Mouse (Mus musculus) thymus, postnatal 36 days (tissue): ENCODE measurements around the gene Hand1.
A peak's percentile ranks its signal among the peaks of the same experiment; 100 is the strongest.
"Not testable (repeated sequence)": the region's sequence is repeated elsewhere in the genome, so short reads cannot be mapped to it uniquely, and the experiment has no call there.

ENCODE experiments used
- DNase-seq, 2 experiments: peaks; one replicate each; pipeline ENCODE4 v3.0.0; 2022; ENCODE audit warnings: mixed read lengths in 2 of 2

The Hand1 gene

DNA sequence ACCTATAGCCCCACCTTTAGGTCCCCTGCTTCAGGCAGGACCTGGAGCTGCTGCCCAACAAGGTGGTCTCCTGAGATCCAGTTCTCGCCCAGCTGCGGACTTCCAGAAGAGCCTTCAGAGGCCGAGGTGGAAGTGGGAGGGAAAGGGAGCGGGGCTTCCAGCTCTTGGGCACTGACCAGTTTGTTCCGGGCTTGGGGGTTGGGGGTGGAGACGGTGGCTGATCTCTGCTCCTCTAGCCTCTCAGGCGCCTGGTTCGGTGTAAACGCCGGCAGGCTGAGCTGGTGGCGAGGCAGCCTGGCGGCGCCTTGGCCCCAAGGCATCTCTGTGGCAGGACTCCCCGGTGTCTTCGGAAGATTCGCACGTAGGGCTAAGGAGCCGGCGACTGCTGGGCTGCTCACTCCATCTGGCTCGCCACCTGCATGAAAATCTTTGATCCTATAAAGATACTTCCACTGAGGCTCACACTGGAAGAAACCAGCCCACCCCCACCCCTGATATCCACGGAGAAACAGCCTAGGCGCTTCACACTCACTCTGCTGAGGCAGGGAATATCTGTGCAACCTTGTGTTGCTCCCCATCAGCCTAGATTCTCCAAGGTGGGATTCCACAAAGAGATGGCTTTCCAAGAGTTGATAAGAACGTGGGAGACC lies at the start of gene Hand1:
TSS of gene Hand1 (minus strand) at position 267 of the 650 bp plus-strand sequence.
- no peak for DNase-seq

DNA sequence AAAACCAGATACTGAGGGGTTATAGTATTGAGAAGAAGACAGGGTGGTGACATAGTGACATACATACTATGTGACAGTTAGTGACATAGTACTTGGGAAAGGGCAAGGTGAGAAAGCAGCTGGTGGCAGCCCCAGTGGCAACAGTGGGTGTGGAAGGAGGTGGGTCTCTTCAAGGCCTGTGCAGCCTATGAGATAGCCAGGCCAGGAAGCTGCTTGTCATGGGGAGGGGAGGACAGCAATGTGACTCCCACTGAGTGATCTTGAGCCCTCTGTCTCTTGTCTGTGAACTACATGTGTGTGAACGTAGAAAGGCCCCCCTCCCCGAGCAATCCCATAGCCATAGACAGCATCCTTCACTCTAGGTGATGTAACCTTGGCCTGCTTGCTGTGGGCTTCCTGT lies 43.5 kb upstream of the Hand1 start:
- DNase-seq, result no peak

DNA sequence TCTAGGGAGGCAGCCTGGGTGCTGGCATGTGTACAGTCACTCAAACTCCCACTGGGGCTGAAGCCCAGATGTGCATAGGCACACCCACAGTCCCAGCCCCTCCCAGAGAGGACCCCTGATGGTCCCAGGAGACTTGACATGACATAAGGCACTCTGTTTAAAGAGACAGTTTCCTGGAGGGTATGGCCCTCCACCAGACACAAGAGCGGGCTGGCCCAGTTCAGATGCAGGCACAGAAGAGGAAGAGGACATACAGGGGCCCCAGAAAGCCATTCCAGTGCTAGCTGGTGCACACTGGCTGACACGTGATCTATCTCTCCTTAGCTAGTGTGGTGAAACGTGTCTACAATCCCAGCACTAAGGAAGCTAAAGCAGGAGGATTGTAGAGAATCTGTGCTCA lies 40.4 kb upstream of the Hand1 start:
- no peak for DNase-seq

DNA sequence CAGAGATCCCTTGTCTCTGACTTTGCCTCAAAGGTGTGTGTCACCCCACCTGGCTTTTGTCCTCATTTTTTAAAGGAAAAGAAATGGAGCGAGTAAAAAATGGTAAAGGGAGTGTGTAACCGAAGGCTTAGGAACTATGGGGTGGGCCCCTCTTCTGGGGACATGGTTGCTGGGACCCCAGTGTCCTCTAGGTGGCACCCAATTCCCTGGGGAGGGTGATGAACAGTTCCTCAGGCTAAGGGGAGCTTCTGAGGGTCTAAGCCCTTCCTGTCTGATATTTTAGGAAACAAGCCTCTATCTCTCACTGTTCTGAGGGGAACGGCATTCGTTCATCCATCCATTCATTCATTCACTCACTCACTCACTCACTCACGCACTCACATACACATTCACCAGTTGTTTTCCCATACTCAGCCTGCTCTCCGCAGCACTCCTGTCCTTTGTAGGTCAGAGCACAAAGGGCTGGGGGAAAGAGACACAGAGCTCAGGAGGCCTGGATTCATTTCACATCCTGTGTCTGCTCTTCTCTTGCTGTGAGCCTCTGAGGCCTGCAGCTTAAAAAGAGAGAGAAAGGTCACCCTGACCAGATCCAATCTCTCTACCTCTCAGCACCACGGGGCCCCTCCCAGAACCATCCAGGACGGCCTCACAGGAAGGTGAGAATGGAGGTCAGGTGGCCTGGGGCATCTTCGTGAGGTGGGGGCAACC lies 36.3 kb upstream of the Hand1 start:
- peak; percentile 25 to 42 for DNase-seq

DNA sequence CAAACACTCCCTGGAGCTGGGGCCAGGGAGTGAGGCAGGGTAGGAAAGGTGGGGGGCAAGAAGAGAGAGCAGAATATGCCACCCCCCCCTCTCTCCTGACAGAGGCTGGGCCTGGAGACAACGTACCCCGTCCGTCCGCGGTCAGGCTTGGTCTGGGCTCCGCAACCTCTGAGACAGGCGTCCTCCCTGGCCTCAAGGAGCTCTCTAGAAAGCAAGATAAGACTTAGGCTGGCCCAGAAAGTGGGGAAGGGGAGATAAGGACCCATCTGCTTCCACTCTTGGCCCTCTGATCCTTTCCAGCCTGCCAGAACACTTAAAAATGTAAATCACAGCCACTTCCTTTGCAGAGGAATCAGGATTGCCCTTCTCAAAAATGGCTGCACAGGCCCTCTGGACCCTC lies 33.8 kb upstream of the Hand1 start:
- no peak for DNase-seq

GRCm38 (mm10) chr11:57864577-57864976 lies 32.0 kb upstream of the Hand1 start:
- no peak for DNase-seq

GRCm38 (mm10) chr11:57862088-57862487 lies 29.5 kb upstream of the Hand1 start:
- DNase-seq, result no peak

- no peak for DNase-seq
Observed at GRCm38 (mm10) chr11:57857709-57858108, 25.1 kb upstream of the Hand1 start.

- DNase-seq, result no peak
Observed at GRCm38 (mm10) chr11:57853571-57853970, 21.0 kb upstream of the Hand1 start.

GRCm38 (mm10) chr11:57850931-57851330 lies 18.3 kb upstream of the Hand1 start:
- DNase-seq, result no peak

DNA sequence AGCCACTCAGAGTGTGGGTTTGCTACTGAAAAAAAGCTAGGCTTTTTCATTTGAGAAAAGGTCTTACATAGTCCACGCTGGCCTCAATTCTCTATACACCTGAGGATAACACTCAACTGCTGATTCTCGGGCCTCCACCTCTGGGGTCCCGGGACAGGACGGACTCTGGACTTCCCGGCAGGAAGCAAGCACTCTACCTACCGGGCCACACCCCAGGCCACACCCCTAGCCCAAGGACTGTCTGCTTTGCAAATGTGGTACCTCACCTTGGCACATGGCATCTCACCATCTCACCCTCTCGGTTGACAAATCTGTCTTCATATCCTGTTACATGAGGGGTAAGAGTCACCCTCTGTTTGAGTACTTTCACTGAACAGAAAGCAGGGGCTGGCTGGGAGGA lies 17.7 kb upstream of the Hand1 start:
- no peak for DNase-seq

DNA sequence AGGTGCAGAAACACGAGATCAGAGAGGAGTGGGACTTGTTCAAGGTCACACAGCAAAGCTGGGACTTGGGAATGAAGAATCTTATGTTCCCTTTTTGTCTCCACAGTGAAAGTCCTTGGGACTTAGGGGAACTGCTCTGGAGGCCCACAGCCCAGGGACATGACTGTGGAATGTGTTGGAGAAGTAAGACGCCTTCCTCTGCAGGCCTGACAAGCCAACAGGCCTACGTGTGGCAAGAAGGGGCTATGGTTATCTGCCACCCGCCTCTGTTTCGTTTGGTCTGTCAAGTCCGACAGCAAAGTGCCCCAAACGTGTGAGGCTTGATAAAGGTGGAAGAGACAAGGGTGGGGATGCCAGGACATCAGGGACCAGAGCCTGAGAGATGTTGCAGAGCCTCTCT lies 14.8 kb upstream of the Hand1 start:
- DNase-seq, result no peak

DNA sequence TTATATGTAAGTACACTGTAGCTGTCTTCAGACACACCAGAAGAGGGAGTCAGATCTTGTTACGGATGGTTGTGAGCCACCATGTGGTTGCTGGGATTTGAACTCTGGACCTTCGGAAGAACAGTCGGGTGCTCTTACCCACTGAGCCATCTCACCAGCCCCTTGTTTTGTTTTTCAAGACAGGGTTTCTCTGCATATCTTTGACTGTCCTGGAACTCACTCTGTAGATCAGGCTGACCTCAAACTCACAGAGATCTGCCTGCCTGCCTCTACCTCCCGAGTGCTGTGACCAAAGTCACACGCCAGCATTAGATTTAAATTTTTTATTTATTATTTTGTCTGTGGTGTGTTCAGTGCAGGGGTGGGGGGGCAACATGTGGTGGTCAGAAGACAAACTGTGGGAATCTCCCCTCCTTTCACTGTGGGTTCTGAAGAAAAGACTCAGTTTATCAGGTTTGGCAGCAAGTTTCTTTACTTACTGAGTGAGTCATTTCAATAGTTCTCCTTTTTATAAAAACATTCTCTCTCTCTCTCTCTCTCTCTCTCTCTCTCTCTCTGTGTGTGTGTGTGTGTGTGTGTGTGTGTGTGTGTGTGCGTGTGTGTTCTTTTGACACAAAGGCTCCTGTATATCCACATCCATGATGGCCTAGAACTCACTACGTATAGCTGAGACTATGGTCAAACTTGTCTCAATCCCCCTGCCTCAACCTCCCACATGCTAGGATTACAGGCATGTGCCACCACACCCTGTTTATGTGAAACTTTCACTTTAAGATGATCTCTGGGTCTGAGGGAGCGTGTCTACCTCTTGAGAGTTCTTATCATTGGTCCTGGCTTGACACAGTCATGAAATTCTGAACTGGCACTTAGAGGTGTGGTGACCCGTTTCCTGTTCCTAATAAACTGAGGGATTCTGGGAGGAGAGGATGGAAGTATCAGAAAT lies 14.1 kb upstream of the Hand1 start:
- not testable (repeated sequence) for DNase-seq

DNA sequence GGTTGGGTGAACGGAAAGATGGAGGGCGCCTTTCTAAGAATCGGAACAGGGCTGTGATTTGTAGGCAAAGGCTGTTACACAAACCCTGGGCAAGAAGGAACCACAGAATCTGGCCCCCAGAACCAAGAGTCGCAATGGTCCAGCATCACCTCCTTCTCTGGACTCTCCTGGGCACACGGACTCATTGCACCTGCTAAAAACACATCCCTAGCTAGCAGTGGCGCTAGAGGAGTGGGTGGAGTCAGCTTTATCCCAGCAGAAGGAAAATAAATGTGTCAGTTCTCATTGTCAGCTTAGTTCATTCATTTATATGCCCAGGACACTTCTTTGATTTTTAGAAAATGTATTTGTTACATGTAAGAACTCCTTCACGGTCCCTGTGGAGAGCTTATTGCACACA lies 8.8 kb upstream of the Hand1 start:
- DNase-seq, result no peak

GRCm38 (mm10) chr11:57840986-57841385 lies 8.4 kb upstream of the Hand1 start:
- DNase-seq, result no peak

DNA sequence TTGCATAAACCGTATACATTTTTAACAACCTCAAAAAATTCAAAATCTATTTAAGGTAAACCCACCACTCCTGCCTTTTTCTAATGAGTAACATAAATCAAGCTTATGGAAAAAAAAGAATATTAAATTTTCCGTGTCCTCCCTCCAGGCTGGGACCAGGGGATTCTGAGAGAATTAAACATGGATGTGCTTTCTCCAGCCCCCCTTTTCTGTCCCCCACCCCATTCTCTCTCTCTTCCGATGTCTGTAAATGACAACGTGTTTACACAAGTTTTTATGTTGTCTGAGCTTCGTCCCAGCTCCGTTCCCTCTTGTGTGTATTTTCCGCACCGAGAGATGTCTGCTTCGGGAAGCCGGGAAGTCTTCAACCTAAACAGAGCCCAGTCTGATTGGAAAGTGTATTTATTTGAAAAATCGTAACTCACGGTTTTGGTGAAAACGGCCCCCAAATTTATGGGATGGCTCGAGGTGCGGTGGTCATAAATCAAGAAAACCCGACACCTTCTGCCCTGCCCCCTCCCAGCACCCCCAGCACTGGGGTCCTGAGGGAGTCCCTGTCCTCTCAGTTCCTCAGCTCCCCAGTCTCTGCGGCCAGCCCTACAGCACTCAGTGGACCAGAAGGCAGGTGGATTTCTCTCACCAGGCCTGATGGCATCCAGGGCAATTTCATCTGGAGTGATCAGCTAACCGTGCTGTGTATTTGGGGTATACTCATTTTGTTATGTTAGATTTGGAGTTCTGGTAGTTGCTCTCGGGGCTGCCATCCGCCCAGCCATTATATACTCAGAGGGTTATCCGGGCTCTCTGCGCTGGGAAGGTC lies 5.5 kb upstream of the Hand1 start:
- no peak for DNase-seq

- DNase-seq, result no peak
Observed at GRCm38 (mm10) chr11:57836872-57837680, 4.5 kb upstream of the Hand1 start.

DNA sequence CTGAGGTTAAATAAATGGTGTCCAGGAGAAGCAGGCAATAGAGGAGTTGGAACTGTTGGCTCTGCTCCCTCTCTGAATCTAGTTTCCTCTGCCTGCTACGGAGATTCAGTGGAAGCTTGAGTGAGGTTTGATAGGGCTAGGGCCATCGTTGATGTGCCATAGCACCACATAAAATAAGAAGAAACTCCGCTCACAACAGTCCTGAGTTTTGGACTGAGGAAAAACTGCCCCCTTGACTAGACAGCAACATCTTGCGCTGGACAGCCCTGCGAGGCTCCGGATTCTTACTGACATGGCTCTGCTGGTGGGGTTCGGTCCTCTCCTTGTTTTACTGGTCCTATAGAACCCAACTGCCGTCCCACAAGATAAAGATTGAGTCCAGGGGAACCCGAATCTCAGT lies 3.8 kb upstream of the Hand1 start:
- DNase-seq, result no peak

GRCm38 (mm10) chr11:57835931-57836330 lies 3.3 kb upstream of the Hand1 start:
- DNase-seq, result no peak

GRCm38 (mm10) chr11:57835331-57835730 lies 2.7 kb upstream of the Hand1 start:
- no peak for DNase-seq

GRCm38 (mm10) chr11:57834031-57834430 lies 1.4 kb upstream of the Hand1 start:
- no peak for DNase-seq
